Mouse (Mus musculus): ENCODE results near the gene Cand1. TPM values are rescaled to one million over a fixed set of nuclear protein-coding genes. Genes with fewer than 3 reads are reported as not detected.
A peak's percentile ranks its signal among the peaks of the same experiment; 100 is the strongest.

Gene Cand1
- total RNA-seq (2021) = 100 to 1,000 TPM; 130 to 139 TPM
- long read RNA-seq, full-length matches to known transcripts = 33 of 51 reads
- long read RNA-seq, partial matches to known transcripts = 12 of 51 reads
- long read RNA-seq, other reads (novel, unspliced or antisense) = 6 of 51 reads

- peak; percentile 100 for DNase-seq (ENCODE audit: low spot score in 2 of 2)
These were observed at the start of gene Cand1 for GRCm38 (mm10) chr10:119239969-119240721. Gene Cand1, minus strand, starts transcription at chr10:119240055.

GRCm38 (mm10) chr10:119278871-119279270 lies 39.0 kb upstream of the Cand1 start:
- no peak for DNase-seq (ENCODE audit: low spot score in 2 of 2)

- no peak for DNase-seq (ENCODE audit: low spot score in 2 of 2)
These were observed 34.5 kb upstream of the Cand1 start for GRCm38 (mm10) chr10:119274333-119274732.

- no peak for DNase-seq (ENCODE audit: low spot score in 2 of 2)
These were observed 32.7 kb upstream of the Cand1 start for GRCm38 (mm10) chr10:119272536-119272935.

GRCm38 (mm10) chr10:119272005-119272404 lies 32.1 kb upstream of the Cand1 start:
- DNase-seq (ENCODE audit: low spot score in 2 of 2) = no peak

- no peak for DNase-seq (ENCODE audit: low spot score in 2 of 2)
These were observed 31.2 kb upstream of the Cand1 start for GRCm38 (mm10) chr10:119271101-119271500.

- no peak for DNase-seq (ENCODE audit: low spot score in 2 of 2)
These were observed 30.6 kb upstream of the Cand1 start for GRCm38 (mm10) chr10:119270384-119270985.

- no peak for DNase-seq (ENCODE audit: low spot score in 2 of 2)
These were observed 24.9 kb upstream of the Cand1 start for GRCm38 (mm10) chr10:119264761-119265160.

GRCm38 (mm10) chr10:119262821-119263220 lies 23.0 kb upstream of the Cand1 start:
- no peak for DNase-seq (ENCODE audit: low spot score in 2 of 2)

- no peak for DNase-seq (ENCODE audit: low spot score in 2 of 2)
These were observed 18.0 kb upstream of the Cand1 start for GRCm38 (mm10) chr10:119257876-119258275.

GRCm38 (mm10) chr10:119244146-119244545 lies 4.3 kb upstream of the Cand1 start:
- DNase-seq (ENCODE audit: low spot score in 2 of 2) = no peak

- peak in 1 of 2 experiments; percentile 54 for DNase-seq (ENCODE audit: low spot score in 2 of 2)
These were observed 851 bp upstream of the Cand1 start for GRCm38 (mm10) chr10:119240722-119241089.

- no peak for DNase-seq (ENCODE audit: low spot score in 2 of 2)
These were observed 254 bp downstream of the Cand1 start for GRCm38 (mm10) chr10:119239633-119239968.

GRCm38 (mm10) chr10:119238985-119239631 lies 747 bp downstream of the Cand1 start:
- peak; percentile 61 to 62 for DNase-seq (ENCODE audit: low spot score in 2 of 2)

- DNase-seq (ENCODE audit: low spot score in 2 of 2) = no peak
These were observed 8.3 kb downstream of the Cand1 start for GRCm38 (mm10) chr10:119231526-119231925.

- no peak for DNase-seq (ENCODE audit: low spot score in 2 of 2)
These were observed 9.2 kb downstream of the Cand1 start for GRCm38 (mm10) chr10:119230703-119231102.

- no peak for DNase-seq (ENCODE audit: low spot score in 2 of 2)
These were observed 9.7 kb downstream of the Cand1 start for GRCm38 (mm10) chr10:119230074-119230669.

- DNase-seq (ENCODE audit: low spot score in 2 of 2) = no peak
These were observed 16.2 kb downstream of the Cand1 start for GRCm38 (mm10) chr10:119223686-119224085.

- DNase-seq (ENCODE audit: low spot score in 2 of 2) = no peak
These were observed 18.2 kb downstream of the Cand1 start for GRCm38 (mm10) chr10:119221631-119222030.

GRCm38 (mm10) chr10:119219415-119219814 lies 20.4 kb downstream of the Cand1 start:
- no peak for DNase-seq (ENCODE audit: low spot score in 2 of 2)

- no peak for DNase-seq (ENCODE audit: low spot score in 2 of 2)
These were observed 21.4 kb downstream of the Cand1 start for GRCm38 (mm10) chr10:119218274-119219080.

Data from layer of hippocampus, postnatal 10 days (tissue).